Mouse (Mus musculus): ENCODE results near the gene Ms4a8a. TPM values are rescaled to one million over a fixed set of nuclear protein-coding genes. Genes with fewer than 3 reads are reported as not detected.

Ms4a8a gene
- polyA plus RNA-seq, 1 experiment from 2014 or later = not detected

GRCm38 (mm10) chr19:11053277-11053676, 27.6 kb downstream of the Ms4a8a start:
- H3K9me3 ChIP-seq = no peaks in the 10 kb centered on the region
- H3K27ac ChIP-seq (replicated peaks) = no peak overlapping the region
- H3K36me3 ChIP-seq (replicated peaks) = no peaks in the 10 kb centered on the region
- H3K4me3 ChIP-seq = no peak overlapping the region
- WGBS = 70% methylated on average over 3 of the region's 3 CpGs
- no peaks in the 10 kb centered on the region for H3K4me1 ChIP-seq
- H3K27me3 ChIP-seq (replicated peaks; ENCODE audit: low read depth, poor library complexity, severe bottlenecking) = no peaks in the 10 kb centered on the region
- no peak for DNase-seq (ENCODE audit: low spot score)

GRCm38 (mm10) chr19:11052877-11053276, 28.0 kb downstream of the Ms4a8a start:
- Histone ChIP-seq H3K9me3 (no peaks in the 10 kb centered on the region), H3K27me3 (replicated peaks; ENCODE audit: low read depth, poor library complexity, severe bottlenecking) (no peaks in the 10 kb centered on the region), H3K4me3 (no peak overlapping the region), H3K4me1 (no peaks in the 10 kb centered on the region), H3K36me3 (replicated peaks) (no peaks in the 10 kb centered on the region), H3K27ac (replicated peaks) (no peak overlapping the region)
- 72% methylated on average over 5 of the region's 5 CpGs for WGBS
- no peak for DNase-seq (ENCODE audit: low spot score)

GRCm38 (mm10) chr19:11050286-11050685, 30.6 kb downstream of the Ms4a8a start:
- WGBS = 76% methylated on average over 2 of the region's 2 CpGs
- no peak for DNase-seq (ENCODE audit: low spot score)
- H3K9me3 ChIP-seq = no peaks in the 10 kb centered on the region
- H3K4me3 ChIP-seq = no peak overlapping the region
- H3K4me1 ChIP-seq = no peaks in the 10 kb centered on the region
- H3K36me3 ChIP-seq (replicated peaks) = no peaks in the 10 kb centered on the region
- H3K27me3 ChIP-seq (replicated peaks; ENCODE audit: low read depth, poor library complexity, severe bottlenecking) = peaks cover 6% of the 10 kb centered on the region; the same call in 1 of the 2 replicates
- H3K27ac ChIP-seq (replicated peaks) = no peak overlapping the region

- Histone ChIP-seq H3K27me3 (replicated peaks; ENCODE audit: low read depth, poor library complexity, severe bottlenecking) (peaks cover 6% of the 10 kb centered on the region; the same call in 1 of the 2 replicates), H3K9me3 (no peaks in the 10 kb centered on the region), H3K4me1 (peaks cover 5% of the 10 kb centered on the region; the same call in 1 of the 2 replicates), H3K4me3 (no peak overlapping the region), H3K36me3 (replicated peaks) (no peaks in the 10 kb centered on the region), H3K27ac (replicated peaks) (no peak overlapping the region)
- no peak for DNase-seq (ENCODE audit: low spot score)
Observed at GRCm38 (mm10) chr19:11049426-11049825, 31.5 kb downstream of the Ms4a8a start.

- H3K36me3 ChIP-seq (replicated peaks) = no peaks in the 10 kb centered on the region
- peaks cover 5% of the 10 kb centered on the region; the same call in 1 of the 2 replicates for H3K4me1 ChIP-seq
- DNase-seq (ENCODE audit: low spot score) = no peak
- H3K9me3 ChIP-seq = no peaks in the 10 kb centered on the region
- 77% methylated on average over 1 of the region's 1 CpGs for WGBS
- no peak overlapping the region for H3K4me3 ChIP-seq
- no peak overlapping the region for H3K27ac ChIP-seq (replicated peaks)
- peaks cover 6% of the 10 kb centered on the region; the same call in 1 of the 2 replicates for H3K27me3 ChIP-seq (replicated peaks; ENCODE audit: low read depth, poor library complexity, severe bottlenecking)
Observed at GRCm38 (mm10) chr19:11048503-11048902, 32.4 kb downstream of the Ms4a8a start.

GRCm38 (mm10) chr19:11048009-11048408, 32.9 kb downstream of the Ms4a8a start:
- no peak for DNase-seq (ENCODE audit: low spot score)
- H3K27ac ChIP-seq (replicated peaks) = no peak overlapping the region
- WGBS = 77% methylated on average over 6 of the region's 6 CpGs

GRCm38 (mm10) chr19:11044996-11045711, 35.7 kb downstream of the Ms4a8a start:
- WGBS = 6% methylated on average over 40 of the region's 40 CpGs
- H3K27ac ChIP-seq (replicated peaks) = no peak overlapping the region; the same call in 1 of the 2 replicates

More at GRCm38 (mm10) chr19:11048009-11048408, 32.9 kb downstream of the Ms4a8a start:
- Histone ChIP-seq H3K27me3 (replicated peaks; ENCODE audit: low read depth, poor library complexity, severe bottlenecking) (peaks cover 6% of the 10 kb centered on the region; the same call in 1 of the 2 replicates), H3K4me1 (peaks cover 5% of the 10 kb centered on the region; the same call in 1 of the 2 replicates), H3K9me3 (no peaks in the 10 kb centered on the region), H3K4me3 (no peak overlapping the region), H3K36me3 (replicated peaks) (no peaks in the 10 kb centered on the region)

GRCm38 (mm10) chr19:11044671-11044995, 36.3 kb downstream of the Ms4a8a start:
- 38% methylated on average over 5 of the region's 5 CpGs for WGBS
- no peaks in the 10 kb centered on the region for H3K9me3 ChIP-seq
- H3K27me3 ChIP-seq (replicated peaks; ENCODE audit: low read depth, poor library complexity, severe bottlenecking) = peaks cover 6% of the 10 kb centered on the region; the same call in 1 of the 2 replicates
- no peak for DNase-seq (ENCODE audit: low spot score)
- H3K4me3 ChIP-seq = peak overlapping the region; percentile 54
- no peaks in the 10 kb centered on the region for H3K36me3 ChIP-seq (replicated peaks)
- H3K4me1 ChIP-seq = peaks cover 5% of the 10 kb centered on the region; the same call in 1 of the 2 replicates
- H3K27ac ChIP-seq (replicated peaks) = no peak overlapping the region

More at GRCm38 (mm10) chr19:11044996-11045711, 35.7 kb downstream of the Ms4a8a start:
- Histone ChIP-seq H3K4me1 (peaks cover 5% of the 10 kb centered on the region; the same call in 1 of the 2 replicates), H3K36me3 (replicated peaks) (no peaks in the 10 kb centered on the region), H3K9me3 (no peaks in the 10 kb centered on the region), H3K4me3 (peak overlapping the region; percentile 54), H3K27me3 (replicated peaks; ENCODE audit: low read depth, poor library complexity, severe bottlenecking) (peaks cover 6% of the 10 kb centered on the region; the same call in 1 of the 2 replicates)
- DNase-seq (ENCODE audit: low spot score) = peak; percentile 87

- H3K4me3 ChIP-seq = no peak overlapping the region
- no peaks in the 10 kb centered on the region for H3K27me3 ChIP-seq (replicated peaks; ENCODE audit: low read depth, poor library complexity, severe bottlenecking)
- H3K36me3 ChIP-seq (replicated peaks) = no peaks in the 10 kb centered on the region
- no peak for DNase-seq (ENCODE audit: low spot score)
- no peaks in the 10 kb centered on the region for H3K4me1 ChIP-seq
- no peak overlapping the region for H3K27ac ChIP-seq (replicated peaks)
- H3K9me3 ChIP-seq = 0 out of 2 replicates have a peak, but pooled peaks cover 3% of the 10 kb centered on the region
Observed at GRCm38 (mm10) chr19:11037570-11037969, 43.3 kb downstream of the Ms4a8a start.

GRCm38 (mm10) chr19:11022382-11022781, 58.5 kb downstream of the Ms4a8a start:
- no peaks in the 10 kb centered on the region for H3K36me3 ChIP-seq (replicated peaks)
- H3K27ac ChIP-seq (replicated peaks) = no peak overlapping the region
- H3K4me3 ChIP-seq = no peak overlapping the region
- no peaks in the 10 kb centered on the region for H3K9me3 ChIP-seq
- no peaks in the 10 kb centered on the region for H3K4me1 ChIP-seq
- DNase-seq (ENCODE audit: low spot score) = no peak
- H3K27me3 ChIP-seq (replicated peaks; ENCODE audit: low read depth, poor library complexity, severe bottlenecking) = no peaks in the 10 kb centered on the region

GRCm38 (mm10) chr19:11017891-11018290, 63.0 kb downstream of the Ms4a8a start, which contains the start of gene Ms4a18:
Gene Ms4a18 (minus strand): TSS chr19:11018031.
- Histone ChIP-seq H3K36me3 (replicated peaks) (no peaks in the 10 kb centered on the region), H3K9me3 (no peaks in the 10 kb centered on the region), H3K4me3 (no peak within 1 kb of the TSS), H3K27ac (replicated peaks) (no peak within 1 kb of the TSS), H3K27me3 (replicated peaks; ENCODE audit: low read depth, poor library complexity, severe bottlenecking) (no peaks in the 10 kb centered on the region), H3K4me1 (no peaks in the 10 kb centered on the region)
- WGBS = 88% methylated on average over 3 of the region's 3 CpGs
- DNase-seq (ENCODE audit: low spot score) = no peak

Measured in embryonic facial prominence, embryonic 10.5 days (tissue).